Mouse (Mus musculus) brain, embryonic 18.5 days (tissue): ENCODE data around the gene Sf3b3.
A peak's percentile ranks its signal among the peaks of the same experiment; 100 is the strongest.
"Not testable (repeated sequence)": the region's sequence is repeated elsewhere in the genome, so short reads cannot be mapped to it uniquely, and the experiment has no call there.

Experiments
- DNase-seq: peaks from one replicate; pipeline ENCODE4 v3.0.0-alpha.2; 2012; ENCODE audit warnings: low read depth, low spot score

The Sf3b3 gene

DNA sequence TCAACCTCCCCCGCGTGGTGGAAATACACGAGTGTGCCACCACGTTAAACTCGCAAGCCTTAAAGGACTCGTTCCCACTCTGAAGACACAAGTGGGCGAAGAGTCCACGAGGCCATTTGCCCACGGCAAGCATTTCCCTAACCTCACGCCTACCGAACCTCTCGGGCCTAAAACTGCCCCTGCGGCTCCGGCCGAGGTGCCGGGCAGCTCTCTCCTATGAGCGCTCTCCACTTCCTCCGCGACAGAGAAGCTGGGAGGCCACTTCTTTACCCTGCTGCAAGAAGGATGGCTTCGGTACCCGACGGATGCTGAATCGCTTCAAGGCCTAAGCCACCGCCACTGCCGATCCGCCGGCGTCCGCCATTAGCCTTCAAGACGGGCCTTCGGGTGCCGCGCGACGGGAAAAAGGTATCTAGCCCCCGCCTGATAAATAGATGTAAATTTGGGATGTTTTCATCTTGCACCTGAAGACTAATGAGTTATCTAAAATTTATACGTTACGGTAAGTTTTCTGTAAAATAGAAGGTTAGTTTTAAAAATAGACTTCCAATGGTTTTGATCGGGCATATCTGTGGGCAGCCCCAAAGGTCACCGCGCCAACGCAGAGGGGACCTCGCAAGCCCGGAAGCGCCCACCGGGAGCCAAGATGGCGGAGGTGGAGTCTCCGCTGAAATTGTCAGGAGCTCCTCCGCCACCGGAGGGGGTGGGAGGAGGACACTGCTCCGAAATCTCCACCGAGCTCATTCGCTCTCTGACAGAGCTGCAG, at the start of gene Sf3b3, which contains the start of gene Cog4:
Sf3b3 (minus strand) TSS at position 383 of the 766 bp plus-strand sequence.
Cog4 (plus strand) TSS at position 196 of the 766 bp plus-strand sequence.
- peak; percentile 73 for DNase-seq

GRCm38 (mm10) chr8:110895812-110896211, 49.2 kb upstream of the Sf3b3 start:
- DNase-seq: no peak

DNA sequence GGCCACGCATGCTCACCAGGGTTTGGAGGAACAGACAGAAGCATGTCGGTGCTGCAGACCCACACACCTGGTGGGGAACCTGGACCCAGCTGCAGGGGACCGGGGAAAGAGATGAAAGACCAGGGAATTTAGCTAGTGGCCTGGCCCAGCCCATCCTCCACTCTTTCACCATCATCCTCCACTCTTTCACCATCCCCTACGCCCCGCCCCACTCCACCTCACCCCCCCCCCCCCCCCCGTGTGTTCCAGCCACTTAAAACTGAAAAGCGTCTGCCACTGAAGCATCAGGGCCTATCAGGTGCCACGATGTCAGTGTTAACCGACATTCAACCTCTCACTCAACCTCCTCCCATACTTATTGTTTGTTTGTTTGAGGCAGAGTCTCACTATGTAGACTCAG, 48.7 kb upstream of the Sf3b3 start:
- DNase-seq: no peak

GRCm38 (mm10) chr8:110894851-110895250, 48.3 kb upstream of the Sf3b3 start:
- DNase-seq: no peak

DNA sequence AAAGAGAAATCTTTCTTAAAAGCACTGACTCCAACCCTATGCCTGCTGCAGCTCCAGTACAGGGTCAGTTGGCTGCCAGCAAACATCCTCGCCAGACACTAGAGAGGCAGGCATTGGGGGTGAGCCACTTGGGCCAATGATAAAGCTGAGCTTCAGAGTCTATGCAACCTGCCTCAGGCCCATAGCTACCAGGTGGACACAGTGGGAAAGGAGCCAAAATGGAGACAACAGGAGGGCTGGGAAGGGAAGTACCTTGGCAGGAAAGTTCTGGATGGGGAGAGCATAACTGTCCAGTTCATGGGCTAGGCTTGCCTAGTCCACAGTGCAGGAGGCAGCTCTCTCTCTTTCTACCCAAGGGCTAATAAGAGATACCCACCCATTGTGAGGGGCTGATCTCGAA, 46.3 kb upstream of the Sf3b3 start:
- DNase-seq: no peak

DNA sequence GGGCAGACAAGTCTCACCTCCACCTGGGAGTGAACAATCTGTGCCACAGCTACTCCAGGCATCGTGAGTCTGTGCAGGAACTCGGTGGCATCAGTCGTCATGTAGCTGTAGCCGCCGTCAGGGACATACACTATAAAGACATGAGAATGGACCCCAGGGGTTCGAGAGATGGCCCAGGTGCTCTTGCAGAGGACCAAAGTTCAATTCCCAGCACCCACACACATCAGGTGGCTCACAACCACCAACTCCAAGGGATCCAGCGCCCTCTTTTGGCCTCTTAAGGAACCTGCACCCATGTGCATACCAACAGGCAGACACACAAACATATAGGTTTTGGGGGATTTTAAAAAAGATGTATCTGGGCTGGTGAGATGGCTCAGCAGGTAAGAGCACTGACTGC, 45.5 kb upstream of the Sf3b3 start:
- DNase-seq: no peak

DNA sequence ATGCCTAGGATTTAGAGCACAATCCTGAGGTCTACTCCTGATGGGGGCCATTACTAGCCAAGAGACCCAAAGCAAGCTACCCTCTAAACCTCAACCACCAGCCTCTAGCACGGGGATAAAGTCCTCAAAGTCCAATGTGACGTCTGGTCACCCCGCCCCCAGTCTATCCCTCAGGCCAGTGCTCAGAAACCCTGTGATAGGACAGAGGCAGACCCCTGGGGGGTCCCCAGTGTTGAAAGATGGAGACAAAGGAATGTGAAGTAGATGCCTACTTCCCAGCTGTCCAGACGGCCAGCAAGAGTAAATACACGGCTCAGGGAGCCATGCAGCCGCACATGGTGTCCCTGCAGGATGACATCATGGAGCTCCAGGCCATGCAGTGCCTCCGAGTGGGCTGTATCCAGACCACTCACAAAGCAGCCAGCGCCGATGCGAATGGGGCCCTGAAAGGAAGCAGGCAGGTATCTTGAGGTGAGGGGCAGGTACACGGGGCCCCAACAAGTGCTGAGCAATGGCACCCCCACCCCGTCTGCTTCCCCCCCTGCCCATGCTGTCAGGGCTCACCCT, 43.4 kb upstream of the Sf3b3 start:
- no peak for DNase-seq

- no peak for DNase-seq
Observed at GRCm38 (mm10) chr8:110888860-110889259, 42.3 kb upstream of the Sf3b3 start.

- DNase-seq: no peak
Observed at GRCm38 (mm10) chr8:110888441-110888840, 41.9 kb upstream of the Sf3b3 start.

DNA sequence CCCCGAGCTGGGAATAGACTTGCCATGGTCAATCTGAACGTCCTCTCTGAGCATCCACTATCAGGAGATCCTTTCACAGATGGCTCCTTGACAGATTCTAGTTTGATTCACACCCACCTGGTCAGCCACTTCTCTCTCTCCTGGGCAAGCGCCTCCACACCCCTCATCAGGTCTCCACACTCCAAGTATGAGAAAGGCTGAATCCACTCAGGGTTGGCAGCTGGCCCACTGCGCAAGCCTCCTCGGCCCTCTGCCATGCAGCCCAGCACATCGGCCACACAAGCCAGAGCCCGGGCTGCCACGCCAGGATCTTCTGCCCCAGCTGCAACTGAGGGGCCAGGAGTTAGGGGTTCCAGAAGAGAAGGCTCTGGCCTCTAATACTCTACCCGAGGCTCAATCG, 41.0 kb upstream of the Sf3b3 start:
- no peak for DNase-seq

- no peak for DNase-seq
Observed at GRCm38 (mm10) chr8:110886634-110887033, 40.0 kb upstream of the Sf3b3 start.

DNA sequence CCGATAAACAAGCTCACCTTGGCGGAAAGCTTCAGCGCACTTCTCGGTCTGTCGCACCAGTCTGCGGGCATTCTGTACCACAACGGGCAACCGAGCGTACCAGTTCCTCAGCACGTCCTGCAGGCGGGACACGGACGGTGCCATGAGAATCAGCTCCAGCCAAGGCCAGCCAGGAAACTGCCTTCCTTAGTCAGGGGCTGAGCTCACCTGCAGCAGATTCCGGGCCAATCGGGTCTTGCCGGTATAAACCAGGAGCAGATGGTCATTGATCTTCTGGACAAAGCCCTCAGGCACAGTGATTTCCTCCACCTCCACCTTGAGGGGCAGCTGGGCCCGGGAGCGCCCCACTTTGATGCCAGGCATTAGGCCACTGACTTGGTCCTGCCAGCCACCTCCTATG, 37.2 kb upstream of the Sf3b3 start:
- DNase-seq: no peak

DNA sequence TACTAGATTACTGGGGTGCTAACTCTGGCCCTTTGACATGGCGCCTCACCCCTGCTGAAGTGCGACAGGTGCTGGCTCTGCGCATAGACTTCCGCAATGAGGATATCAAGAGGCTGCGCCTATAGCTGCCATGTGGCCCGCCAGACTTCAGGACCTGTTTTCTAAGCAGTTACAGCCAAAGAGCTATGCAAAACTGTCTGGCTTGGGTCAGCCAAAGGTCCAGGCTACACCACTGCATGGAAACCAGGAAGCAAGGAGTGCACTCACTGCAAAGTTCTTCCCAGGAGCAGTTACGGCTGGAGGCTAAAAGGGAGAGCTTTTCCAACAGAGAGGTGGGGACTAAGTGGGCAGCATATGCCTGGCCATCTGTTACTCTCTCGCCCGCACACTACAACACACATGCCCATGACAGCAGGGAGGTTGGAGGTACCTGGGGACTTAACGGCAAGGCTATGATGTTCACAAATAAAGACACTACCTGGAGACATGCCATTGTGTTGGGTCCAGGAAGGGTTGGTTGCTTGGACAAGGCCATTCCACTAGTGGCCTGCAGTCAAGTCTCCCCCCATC, 35.2 kb upstream of the Sf3b3 start:
- DNase-seq: no peak

- no peak for DNase-seq
Observed at GRCm38 (mm10) chr8:110877862-110878261, 31.3 kb upstream of the Sf3b3 start.

DNA sequence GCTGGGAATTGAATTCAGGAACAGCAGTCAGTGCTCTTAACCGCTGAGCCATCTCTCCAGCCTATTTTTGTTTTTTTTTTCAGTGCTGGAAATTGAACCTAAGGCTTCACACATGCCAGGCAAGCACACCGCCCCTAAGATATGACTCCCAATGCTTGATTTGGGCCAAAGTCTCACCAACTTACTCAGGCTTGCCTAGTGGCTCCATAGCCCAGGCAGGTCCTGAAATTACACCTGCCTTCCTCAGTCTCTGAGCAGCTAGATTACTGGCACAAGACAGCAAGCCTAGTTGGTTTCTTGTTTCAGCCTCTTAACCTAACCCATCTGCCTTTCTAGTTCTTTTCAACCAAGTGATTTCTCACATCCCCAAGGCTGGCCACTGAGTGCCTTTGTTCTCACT, 23.9 kb upstream of the Sf3b3 start:
- DNase-seq: no peak

DNA sequence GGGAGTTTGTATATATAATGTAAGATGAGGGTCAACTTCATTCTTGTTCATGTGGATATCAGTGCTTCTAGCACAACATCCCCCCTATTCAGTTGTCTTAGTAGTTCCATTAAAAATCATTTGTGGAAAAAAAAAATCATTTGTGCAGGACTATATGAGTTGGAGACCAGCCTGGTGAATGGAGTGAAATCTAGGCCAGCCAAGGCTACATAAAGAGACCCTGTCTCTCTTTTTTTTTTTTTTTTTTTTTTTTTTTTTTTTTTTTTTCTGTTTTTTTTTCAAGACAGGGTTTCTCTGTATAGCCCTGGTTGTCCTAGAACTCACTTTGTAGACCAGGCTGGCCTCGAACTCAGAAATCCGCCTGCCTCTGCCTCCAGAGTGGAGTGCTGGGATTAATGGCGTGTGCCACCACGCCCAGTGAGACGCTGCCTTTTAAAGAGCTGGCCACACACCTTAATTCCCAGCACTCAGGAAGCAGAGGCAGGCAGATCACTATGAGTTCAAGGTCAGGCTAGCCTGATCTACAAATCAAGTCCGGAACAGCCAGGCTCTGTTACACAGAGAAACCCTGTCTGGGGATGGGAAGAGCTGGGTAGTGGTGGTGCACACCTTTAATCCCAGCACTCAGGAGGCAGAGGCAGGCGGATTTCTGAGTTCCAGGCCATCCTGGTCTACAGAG, 14.9 kb upstream of the Sf3b3 start:
- not testable (repeated sequence) for DNase-seq

GRCm38 (mm10) chr8:110859651-110860501, 13.3 kb upstream of the Sf3b3 start:
- no peak for DNase-seq

- DNase-seq: no peak
Observed at GRCm38 (mm10) chr8:110856760-110857461, 10.3 kb upstream of the Sf3b3 start.

GRCm38 (mm10) chr8:110856073-110856472, 9.5 kb upstream of the Sf3b3 start:
- not testable (repeated sequence) for DNase-seq

GRCm38 (mm10) chr8:110851186-110851585, 4.6 kb upstream of the Sf3b3 start:
- no peak for DNase-seq
